Mouse (Mus musculus): ENCODE results near the gene Pla2g6.

The Pla2g6 gene

DNA sequence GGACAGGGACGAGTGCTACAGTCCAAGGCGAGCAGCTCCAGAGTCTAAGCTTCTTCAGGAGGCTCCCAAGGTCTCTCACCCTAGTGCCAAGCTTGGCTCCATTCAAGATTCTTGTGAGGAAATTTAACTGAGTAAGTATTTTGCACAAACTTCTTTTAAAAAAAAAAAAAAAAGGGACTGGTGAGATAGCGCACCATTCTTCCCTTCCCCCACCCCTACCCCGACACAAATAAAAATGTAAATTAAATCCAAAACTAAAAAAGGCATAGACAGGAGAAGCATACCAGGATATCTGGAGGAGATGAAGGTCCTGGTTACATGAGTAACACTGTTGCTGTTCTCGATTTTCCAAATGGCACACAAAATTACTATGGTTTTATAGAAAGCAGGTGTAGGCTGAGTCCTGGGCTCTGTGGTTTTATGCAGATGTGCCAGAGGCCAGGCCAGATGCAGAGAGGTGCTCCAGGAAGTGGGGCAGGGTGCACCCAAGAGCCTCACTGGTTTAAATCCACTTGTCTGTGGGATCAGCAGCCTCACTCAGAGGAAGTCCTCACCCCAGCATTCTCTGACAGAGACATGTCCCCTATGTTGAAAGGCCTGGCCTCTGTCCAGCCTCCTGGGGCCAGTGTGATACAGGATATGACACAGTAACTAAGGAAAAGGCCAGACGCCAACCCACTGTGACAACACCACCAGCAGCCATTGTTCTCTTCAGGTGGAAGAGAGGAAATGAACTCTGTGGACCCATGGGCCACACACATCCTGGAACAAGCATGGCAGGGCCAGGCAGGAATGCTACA lies 5.0 kb downstream of the Pla2g6 start:
- peak; percentile 82 for DNase-seq (ENCODE audit: low read depth, low spot score)

DNA sequence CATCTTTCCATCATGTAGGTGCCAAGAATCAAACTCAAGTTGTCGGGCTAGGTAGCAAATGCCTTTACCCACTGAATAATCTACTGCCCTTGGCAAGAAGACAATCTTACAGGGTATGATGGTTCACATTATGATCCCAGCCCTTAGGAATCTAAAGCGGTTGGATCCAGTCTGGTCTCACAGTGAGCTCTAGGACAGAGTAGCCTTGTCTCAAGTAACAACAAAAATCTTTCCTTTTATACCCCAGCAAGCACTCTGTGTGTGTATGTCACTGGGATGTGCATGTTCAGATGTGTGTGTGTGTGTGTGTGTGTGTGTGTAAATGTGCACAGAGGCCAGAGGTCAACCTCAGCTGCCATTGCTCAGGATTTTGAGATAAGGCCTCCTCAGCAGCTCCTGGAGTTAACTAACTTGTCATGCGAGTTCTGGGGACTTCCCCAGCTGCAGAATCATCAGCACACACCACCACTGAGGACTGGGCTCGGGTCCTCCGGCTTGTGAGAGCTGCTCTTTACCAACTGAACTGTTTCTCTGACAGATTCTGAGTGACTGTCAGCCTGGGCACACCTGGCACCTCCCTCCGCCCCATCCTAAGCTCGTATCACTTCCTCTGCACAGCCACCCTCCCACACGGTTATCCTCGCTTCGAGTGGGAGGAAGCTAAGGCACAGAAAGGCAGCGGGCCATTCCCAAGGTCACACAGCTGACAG lies 5.8 kb downstream of the Pla2g6 start:
- peak; percentile 82 for DNase-seq (ENCODE audit: low read depth, low spot score)

DNA sequence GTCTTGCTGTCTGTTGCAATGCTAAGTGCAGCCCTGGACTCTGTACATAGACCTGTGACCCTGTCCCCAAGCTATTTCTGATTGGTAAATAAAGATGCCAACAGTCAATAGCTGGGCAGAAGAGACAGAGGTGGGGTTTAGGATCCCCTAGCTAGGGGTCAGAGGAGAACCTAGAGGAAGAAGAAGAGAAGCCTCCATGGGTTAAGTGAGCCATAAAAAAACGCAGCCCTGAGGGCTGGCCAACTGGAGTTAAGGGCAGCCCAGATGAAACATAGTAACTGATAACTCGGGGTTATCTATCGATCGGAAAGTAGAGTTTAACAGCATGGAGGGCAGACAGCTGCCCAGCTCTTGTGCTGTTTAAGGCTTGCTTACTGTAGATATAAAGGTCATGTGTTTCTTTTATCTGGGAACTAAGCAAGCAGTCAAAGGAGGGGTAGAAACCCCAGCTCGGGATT lies 6.4 kb downstream of the Pla2g6 start:
- DNase-seq (ENCODE audit: low read depth, low spot score), result no peak

DNA sequence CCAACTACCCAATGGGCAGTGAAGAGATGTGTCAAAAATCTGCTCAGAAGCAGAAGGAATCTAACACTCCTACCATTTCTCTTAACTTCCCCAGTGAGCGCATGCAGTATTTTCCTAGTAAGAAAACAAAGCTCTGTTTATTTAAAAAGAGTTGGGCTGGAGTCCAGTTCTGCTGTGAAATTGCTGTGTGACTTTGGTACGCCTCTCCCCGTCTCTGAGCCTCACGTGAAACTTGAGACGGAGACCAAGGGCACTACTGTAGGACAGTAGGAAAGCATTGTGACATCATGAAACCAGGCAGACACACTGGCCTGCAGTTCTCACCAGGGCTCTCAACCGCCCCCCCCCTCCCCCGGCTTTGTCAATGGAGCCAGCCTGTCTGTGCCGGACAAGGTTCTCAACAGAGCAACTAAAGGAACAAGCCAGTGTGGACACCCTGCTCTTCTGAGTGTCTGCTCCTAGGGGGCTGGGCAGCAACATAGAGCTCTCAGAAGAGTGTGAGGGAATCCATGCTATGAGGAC lies 14.3 kb downstream of the Pla2g6 start:
- no peak for DNase-seq (ENCODE audit: low read depth, low spot score)

DNA sequence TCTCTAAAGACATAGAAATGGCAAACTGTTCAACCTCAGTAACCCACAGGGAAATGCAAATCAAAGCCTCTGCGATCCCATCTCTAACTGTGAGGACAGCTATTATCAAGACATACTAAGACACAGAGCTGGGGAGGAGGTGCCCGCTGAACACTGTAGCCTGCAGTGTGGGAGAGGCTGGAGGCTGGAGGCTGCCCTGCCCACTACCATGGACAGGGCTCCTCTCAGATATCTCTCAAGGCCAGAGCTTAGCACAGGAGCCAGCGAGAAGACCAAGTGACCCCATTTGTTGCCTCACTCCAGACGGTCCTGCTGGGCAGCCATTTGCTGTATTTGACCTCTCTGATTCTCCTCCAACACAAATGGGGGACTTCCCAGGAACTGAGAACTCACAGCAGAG lies 20.3 kb downstream of the Pla2g6 start:
- DNase-seq (ENCODE audit: low read depth, low spot score), result no peak

DNA sequence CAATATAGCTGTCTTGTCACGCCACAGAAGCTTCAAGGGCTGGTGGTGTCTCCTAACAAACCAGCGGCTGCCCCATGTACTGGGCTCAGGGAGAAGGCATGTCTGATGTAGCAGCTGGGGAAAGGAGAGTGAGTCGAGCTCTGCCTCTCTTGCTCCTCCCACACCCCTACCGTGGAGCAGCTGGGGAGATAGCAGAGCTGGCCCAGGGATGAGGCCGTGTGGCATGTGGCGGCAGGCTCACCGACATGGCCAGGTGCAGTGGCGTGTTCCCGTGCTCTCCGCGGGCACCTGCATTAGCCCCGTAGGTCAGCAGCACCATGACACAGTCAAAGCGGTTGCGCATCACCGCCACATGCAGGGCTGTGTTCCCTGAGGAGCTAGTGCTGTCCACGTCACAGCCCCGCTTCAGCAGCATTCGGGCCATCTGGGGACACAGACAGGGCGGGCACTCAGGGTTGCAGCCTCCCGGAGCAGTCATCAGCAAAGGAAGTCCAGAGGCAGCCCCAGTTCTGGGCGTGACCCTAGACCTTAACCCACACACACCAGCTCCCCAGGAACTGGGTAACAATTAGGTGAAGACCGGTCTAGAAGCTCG lies 22.1 kb downstream of the Pla2g6 start:
- DNase-seq (ENCODE audit: low read depth, low spot score), result no peak

DNA sequence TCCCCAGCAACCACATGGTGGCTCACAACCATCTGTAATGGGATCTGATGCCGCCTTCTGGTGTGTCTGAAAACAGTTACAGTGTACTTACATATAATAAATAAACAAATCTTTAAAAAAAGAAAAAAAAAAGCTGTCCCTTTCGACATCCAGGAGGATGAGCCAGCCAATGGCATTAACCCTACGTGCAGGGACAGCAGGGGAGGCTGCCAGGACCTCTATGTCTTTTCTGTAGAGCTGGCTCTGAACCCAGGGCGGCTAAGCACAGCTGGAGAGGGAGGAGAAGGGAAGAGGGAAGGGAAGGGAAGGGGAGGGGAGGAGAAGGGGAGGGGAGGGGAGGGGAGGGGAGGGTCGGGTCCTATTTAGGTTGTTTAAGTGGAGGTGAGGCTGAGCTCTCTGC lies 23.4 kb downstream of the Pla2g6 start:
- no peak for DNase-seq (ENCODE audit: low read depth, low spot score)

DNA sequence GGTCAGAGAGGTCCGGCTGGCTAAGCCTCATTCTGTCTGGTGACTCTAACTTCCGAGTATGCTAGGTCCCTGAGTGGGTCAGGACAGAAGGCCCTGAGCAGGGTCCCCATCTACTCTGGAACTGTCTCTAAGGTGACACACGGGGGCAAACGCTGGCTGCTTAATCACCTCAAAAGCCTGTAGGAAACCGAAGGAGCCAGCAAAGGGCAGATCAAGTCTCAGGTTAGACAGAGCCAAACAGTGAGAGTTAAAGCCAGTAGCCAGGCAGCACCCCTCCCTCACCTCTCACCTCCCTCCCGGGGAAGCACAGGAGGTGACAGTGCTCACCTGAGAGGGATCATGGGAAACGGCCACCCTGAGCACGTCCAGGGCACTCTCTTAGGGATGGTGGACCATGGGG lies 24.5 kb downstream of the Pla2g6 start:
- no peak for DNase-seq (ENCODE audit: low read depth, low spot score)

DNA sequence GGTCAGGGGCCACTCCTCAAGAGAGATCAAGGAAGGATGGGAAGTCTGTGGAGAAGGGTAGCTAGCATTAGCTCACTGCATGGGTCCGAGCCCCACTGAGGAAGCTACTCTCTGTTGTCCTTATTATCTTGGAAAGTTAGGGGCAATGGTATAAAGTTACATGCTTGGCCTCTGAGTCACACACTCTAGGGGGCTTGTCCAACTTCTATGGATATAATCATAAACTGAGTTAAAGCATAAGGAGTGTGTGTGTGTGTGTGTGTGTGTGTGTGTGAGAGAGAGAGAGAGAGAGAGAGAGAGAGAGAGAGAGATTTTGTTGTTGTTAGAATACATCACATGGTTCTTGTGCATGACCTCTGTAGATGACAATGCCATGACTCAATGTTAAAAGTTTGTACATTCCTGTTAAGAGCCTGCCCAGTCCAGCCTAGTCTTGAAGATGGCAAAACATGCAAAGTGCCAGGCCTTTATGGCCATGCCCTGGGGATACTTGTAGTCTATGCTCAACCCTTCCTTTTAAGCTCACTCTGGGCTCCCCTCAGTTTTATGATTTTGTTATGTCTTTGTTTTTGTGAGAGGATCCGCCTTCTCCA lies 28.5 kb downstream of the Pla2g6 start:
- no peak for DNase-seq (ENCODE audit: low read depth, low spot score)

DNA sequence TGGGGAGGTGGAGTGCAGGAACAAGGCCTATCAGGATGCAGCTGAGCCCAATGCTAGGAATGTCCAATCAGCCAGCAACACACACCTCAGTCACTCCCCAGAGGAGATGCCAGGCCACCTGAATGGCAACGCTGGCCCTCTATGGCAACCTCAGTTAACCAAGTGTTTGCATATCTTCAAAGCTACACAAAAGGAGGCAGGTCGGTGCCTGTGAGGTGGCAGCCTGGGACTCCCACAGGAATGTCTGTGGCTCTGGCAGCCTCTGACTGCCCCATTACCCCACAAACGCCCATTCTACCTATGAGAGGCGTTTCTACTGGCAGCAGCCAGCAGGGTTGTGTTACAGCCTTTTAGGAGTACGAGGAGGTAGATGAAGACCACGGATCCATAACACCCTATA lies 29.6 kb downstream of the Pla2g6 start:
- no peak for DNase-seq (ENCODE audit: low read depth, low spot score)

DNA sequence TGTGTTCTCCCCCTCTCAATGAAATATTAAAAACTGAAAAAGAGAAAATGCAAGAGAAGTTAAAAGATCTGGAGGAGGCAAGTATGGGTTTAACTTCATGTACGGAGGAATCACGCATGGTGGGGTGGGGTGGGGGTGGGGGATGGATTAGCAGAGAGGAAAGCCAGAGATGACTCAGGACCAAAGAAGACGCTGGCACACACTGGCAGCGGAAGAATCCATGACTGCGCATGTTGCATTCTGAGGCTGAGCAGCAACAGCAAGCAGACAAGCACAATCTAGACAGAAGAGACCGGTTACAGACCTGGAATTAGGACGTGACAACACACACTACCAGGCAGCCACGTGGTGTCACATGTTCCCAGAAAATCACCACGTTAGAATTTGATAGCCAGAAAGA lies 35.4 kb downstream of the Pla2g6 start:
- no peak for DNase-seq (ENCODE audit: low read depth, low spot score)

DNA sequence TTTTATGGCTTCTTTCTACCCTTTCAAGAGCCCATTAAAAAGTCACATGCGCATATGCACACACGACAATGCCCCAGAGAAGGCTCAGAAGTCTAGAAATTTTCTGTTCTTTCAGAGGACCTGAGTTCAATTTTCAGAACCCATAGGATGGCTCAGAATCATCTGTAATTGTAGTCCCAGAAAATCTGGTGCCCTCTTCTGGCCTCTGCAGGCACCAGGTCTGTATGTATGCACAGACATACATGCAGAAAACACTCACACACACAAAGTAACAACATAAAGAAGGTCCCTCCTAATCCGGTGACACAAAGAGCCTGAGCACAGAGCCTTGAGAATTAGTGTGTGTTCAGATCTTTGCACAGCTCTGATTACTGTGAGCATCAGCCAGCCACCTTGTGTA lies 37.9 kb downstream of the Pla2g6 start:
- DNase-seq (ENCODE audit: low read depth, low spot score), result no peak

DNA sequence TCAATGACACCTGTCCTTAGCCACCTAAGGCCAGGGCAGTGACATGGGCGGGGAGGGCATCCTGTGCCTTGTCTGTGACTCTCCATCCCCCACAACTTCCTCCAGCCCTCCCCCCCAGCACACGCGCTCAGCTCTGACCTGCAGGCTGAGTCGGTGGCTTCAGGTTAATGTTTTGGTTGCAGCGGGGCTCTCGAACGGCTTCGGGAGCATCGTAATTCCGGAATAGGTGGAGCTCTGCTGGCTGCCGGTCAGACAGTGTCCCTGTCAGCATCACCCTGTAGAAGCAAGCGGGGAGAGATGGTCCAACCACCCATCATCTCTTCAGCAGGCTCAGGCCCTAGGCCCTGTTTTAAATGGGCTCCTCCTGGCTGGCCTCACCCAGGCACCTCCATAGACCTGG lies 38.7 kb downstream of the Pla2g6 start:
- no peak for DNase-seq (ENCODE audit: low read depth, low spot score)

DNA sequence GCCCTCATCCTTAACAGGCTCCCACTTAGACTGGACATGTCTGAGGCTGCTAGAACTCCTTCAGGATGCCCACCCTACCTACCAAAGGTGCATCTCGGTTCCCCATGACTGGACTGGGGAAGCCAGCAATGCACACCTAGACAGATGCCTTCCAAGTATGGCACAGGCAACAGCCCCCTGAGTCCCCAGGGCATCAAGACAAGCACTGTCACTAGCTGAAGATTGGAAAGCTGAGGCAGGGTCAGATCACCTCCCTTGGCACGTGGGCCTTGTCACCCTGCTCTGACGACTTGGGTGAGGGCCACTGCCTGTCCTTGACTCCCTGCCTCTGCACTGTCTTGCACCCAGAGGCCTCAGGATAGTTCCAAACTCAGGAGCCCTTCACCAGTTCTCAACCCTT lies 39.8 kb downstream of the Pla2g6 start:
- no peak for DNase-seq (ENCODE audit: low read depth, low spot score)

DNA sequence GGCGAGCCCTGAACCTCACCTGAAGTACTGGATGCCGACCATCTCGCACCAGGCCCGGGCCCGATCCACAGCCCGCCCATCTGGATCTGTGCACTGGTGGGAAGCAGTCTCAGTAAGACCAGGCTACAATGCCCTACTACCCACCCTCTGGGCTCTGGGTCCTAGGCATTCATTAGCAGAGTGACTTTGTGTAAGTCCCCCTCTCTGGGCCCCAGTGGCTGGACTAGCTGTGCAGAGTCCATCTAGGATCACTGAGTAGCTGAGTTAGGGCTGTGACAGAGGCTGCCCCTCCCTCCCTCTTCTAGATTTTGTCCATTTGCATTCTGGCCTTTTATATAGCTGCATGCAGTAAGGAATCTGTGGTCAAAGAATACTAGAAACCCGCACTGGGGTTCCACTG lies 41.1 kb downstream of the Pla2g6 start:
- no peak for DNase-seq (ENCODE audit: low read depth, low spot score)

DNA sequence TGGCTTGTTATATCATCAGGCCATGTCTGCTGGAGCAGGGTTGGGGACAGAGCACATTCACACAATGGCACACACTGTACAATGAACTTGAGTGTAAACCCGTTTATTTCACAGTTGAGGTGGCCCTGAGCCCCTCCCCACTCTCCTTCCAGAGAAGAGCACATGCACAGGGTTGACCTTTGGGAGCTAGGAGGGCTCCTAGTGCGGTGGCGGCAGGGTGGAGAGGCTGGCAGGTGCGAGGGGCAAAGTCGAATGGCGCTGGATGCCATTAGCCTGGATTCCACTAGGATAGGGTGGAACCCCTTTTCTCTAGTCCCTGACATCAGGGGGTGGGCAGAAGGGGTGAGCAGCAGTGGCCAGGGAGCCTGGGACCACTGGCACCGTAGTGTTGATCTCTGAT lies 42.0 kb downstream of the Pla2g6 start:
- no peak for DNase-seq (ENCODE audit: low read depth, low spot score)

DNA sequence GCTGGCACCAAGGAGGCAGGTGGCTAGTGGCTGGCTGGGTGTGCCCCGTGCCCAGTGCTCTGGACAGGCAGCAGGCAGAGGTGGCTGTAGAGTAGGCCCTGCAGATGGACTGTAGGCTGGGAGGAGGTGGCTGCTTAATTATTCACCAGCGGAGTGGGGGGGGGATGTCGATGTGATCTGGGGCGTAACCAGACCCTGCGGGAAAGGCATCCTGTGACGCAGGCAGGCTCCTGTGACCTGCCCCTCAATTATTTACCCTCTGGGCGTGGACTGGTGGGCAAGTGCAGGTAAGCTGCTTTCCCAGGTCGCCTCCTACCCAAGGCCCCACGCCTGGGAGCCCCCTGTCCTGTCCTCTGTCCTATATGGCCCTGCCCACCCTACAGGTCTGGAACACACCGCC lies 42.8 kb downstream of the Pla2g6 start, which contains the start of gene Baiap2l2:
Baiap2l2 (minus strand) TSS at position 139 of the 400 bp plus-strand sequence.
- DNase-seq (ENCODE audit: low read depth, low spot score), result no peak

DNA sequence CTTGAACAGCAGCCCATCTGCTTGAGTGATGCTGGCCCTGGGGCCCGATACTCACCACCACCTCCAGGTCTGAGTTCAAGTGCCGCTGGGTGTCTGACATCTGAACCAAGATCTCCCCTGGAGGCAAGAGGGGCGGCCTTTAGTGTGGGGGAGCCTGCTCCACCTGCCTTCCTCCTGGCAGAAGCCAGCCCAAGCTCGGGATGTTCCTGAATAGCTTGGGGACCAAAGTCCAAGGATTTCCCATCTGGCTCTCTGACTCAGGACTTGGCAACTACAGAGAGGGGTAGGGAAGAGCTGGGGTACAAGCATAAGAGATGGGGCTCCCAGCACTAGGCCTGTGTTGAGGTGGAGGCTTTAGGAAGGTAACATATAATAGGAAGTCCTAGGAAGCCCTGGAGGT lies 44.8 kb downstream of the Pla2g6 start:
- DNase-seq (ENCODE audit: low read depth, low spot score), result no peak

DNA sequence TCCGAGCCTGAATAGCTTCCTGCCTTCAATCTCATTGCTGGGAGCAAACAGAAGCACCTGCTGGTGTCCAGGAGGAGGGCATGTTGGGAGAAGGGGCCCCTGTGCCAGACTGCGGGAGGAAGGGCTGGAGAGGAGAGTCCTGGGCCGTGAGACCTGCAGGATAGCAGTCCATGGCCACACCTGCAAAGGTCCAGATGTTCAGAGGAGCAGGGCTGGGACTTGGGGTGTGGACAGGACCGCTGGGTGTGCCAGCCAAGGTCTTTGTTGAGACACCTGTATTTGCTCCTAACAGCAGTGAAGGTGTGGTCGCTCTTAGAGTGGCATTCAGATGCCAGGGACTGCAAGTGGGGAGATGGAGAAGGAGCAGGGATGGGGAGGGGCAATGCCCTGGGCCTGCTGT lies 45.8 kb downstream of the Pla2g6 start:
- DNase-seq (ENCODE audit: low read depth, low spot score), result no peak

DNA sequence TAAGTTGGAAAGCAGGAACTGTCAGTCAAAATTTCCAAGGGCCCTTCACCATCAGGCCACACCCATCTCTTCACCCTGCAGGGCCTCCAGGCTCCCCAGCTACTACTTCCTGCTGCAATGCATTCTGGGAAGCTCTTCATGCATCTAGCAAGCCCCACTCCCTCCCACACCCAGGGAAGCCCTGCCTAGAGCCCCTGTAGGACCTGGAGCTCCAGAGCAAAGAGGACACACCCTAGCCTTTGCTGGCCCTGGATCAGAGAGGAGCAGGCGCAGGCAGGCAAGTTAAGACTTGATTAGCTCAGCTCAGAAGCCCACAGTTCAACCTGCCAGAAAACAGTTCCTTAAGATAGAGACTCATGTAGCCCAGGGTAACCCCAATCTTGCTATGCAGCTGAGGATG lies 46.8 kb downstream of the Pla2g6 start:
- peak; percentile 87 for DNase-seq (ENCODE audit: low read depth, low spot score)

DNA sequence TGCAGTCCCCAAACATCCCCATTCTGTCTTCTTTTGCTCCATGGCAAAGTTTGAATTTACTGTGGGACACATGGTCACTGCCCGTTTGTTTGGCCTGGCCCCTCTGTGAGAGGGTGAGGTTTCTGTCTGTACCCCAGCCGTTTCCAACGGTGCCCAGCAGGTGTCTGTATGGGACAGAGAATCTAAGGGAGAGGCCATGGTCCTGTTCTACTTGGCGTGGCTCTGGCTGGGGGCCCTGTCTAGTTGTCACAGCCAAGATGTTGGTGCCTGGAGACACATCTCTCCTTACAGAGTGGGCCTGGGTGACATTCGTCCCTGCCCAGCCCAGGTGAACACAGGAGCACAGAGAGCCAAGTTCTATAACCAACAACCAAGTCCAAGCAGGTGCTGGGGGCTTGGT lies 47.3 kb downstream of the Pla2g6 start:
- peak; percentile 69 for DNase-seq (ENCODE audit: low read depth, low spot score)

DNA sequence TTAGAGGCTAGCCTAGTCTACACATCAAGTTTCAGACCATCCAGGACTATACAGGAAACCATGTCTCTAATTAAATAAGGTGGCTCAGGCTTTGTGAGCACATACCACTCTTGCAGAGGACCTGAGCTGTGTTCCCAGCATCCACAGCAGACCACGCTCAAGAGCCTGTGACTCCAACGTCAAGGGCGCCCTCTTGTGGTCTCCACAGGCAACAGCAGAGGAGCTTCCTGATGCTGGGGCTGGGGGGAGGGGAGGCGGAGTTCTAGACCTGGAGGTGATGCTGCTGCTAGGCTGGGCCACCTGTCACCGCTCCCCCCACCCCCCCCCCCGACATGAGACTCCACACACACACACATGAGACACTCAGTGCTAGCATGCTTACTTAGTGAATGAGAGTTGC lies 48.0 kb downstream of the Pla2g6 start:
- peak; percentile 81 for DNase-seq (ENCODE audit: low read depth, low spot score)
